Mouse (Mus musculus) E14TG2a.4 (cell line): ENCODE measurements around the gene Prr5.

Experiments used
- CTCF ChIP-seq: conservative IDR thresholded peaks from 2 replicates; pipeline ENCODE4 v1.5.1; 2014; ENCODE audit warnings: low read length
- POU5F1 ChIP-seq: IDR thresholded peaks from 2 replicates; pipeline ENCODE4 v1.6.1; 2014; ENCODE audit warnings: low read length, borderline replicate concordance

DNA sequence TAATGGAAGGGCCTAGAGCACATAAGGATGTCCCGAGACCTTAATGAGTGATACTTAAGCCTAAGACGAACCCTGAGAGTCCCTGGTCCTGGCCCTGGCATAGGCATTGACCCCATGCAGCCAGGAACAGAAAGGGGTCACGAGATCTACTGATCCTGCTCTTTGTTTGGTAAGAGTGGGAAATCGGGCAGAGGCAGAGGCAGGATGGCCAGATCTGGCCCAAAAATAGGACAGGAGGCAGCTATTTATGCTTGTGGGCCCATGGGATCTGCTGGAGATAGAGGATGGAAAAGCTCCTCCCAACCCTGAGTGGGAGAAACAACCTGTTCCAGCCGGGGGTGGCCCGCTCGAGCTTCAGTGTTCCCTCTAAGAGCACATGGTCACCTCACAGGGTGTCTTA lies 34.6 kb downstream of the Prr5 start:
- no peak for TF ChIP-seq CTCF
- no peak for TF ChIP-seq POU5F1
